Mouse (Mus musculus) liver, embryonic 11.5 days (tissue): ENCODE results near the gene Cmc2. TPM values are rescaled to one million over a fixed set of nuclear protein-coding genes. Genes with fewer than 3 reads are reported as not detected.

Experiments used
- ATAC-seq: fragments of 200-750 bp; cut with Nextera tagmentation; replicated peaks from 2 replicates; pipeline ENCODE4 v1.8.0; 2017; ENCODE audit warnings: moderate number of reproducible peaks, mild to moderate bottlenecking, moderate TSS enrichment, moderate library complexity; ENCODE audit not compliant: low FRiP score
- DNase-seq: peaks from one replicate; pipeline ENCODE4 v3.0.0-alpha.2; 2017; ENCODE audit warnings: low spot score
- H3K27ac ChIP-seq: fragments of 300-500 bp; sonication (generic); 2 replicates; pipeline ENCODE4 v1.5.1; 2014; ENCODE audit warnings: mild to moderate bottlenecking, low read depth, low read length, control low read depth
- H3K27me3 ChIP-seq: fragments of 300-500 bp; sonication (generic); replicated peaks from 2 replicates; pipeline ENCODE4 v1.6.1; 2014; ENCODE audit warnings: low read length, mixed read lengths; ENCODE audit not compliant: control insufficient read depth, insufficient read depth
- H3K36me3 ChIP-seq: fragments of 300-500 bp; sonication (generic); 2 replicates; pipeline ENCODE4 v1.6.1; 2014; ENCODE audit warnings: mild to moderate bottlenecking, low read length, moderate library complexity, mixed read lengths; ENCODE audit not compliant: control insufficient read depth, insufficient read depth
- H3K4me1 ChIP-seq: fragments of 300-500 bp; sonication (generic); replicated peaks from 2 replicates; pipeline ENCODE4 v1.6.1; 2014; ENCODE audit warnings: low read length, mixed read lengths; ENCODE audit not compliant: control insufficient read depth, insufficient read depth
- H3K4me2 ChIP-seq: fragments of 300-500 bp; sonication (generic); 2 replicates; pipeline ENCODE4 v1.6.1; 2014; ENCODE audit warnings: mild to moderate bottlenecking, control low read depth, moderate library complexity
- H3K4me3 ChIP-seq: fragments of 300-500 bp; sonication (generic); 2 replicates; pipeline ENCODE4 v1.5.1; 2014; ENCODE audit warnings: low read depth, low read length, control low read depth
- H3K9ac ChIP-seq: fragments of 300-500 bp; sonication (generic); 2 replicates; pipeline ENCODE4 v1.6.1; 2014; ENCODE audit warnings: low read depth, low read length, control low read depth
- H3K9me3 ChIP-seq: fragments of 300-500 bp; sonication (generic); 2 replicates; pipeline ENCODE4 v1.6.1; 2016; ENCODE audit warnings: low read length, inconsistent platforms, mixed read lengths; ENCODE audit not compliant: control insufficient read depth
- WGBS: fragments of 180-500 bp; shearing (Covaris S2); extraction: QIAGEN DNeasy Blood & Tissue Kit; methylation state at CpG from one replicate; pipeline ENCODE4 v1.1.7; 2014; 5-methylcytosine and 5-hydroxymethylcytosine counted together
- polyA plus RNA-seq: library from polyadenylated mRNA; unstranded; fragments of >200 nt; fragmentation: Nextera tagmentation; extraction: Ambion mirVana; gene quantifications from 2 replicates; pipeline ENCODE4 v1.2.1, GENCODE M21; 2014

The Cmc2 gene
- polyA plus RNA-seq, 1 experiment from 2014 or later: 101 TPM

GRCm38 (mm10) chr8:116852042-116852441, 69.2 kb downstream of the Cmc2 start:
- 82% methylated on average over 11 of the region's 11 CpGs for WGBS
- no peak for DNase-seq
- Histone ChIP-seq H3K9ac (no peak overlapping the region), H3K4me2 (no peak overlapping the region), H3K36me3 (no peaks in the 10 kb centered on the region), H3K27ac (no peak overlapping the region), H3K4me3 (no peak overlapping the region), H3K4me1 (no peaks in the 10 kb centered on the region), H3K9me3 (no peaks in the 10 kb centered on the region; the same call in 1 of the 2 replicates), H3K27me3 (no peaks in the 10 kb centered on the region)
- no peak for ATAC-seq

- no peak overlapping the region for H3K4me2 ChIP-seq
- 80% methylated on average over 3 of the region's 3 CpGs for WGBS
- ATAC-seq: no peak
- H3K27ac ChIP-seq: no peak overlapping the region
- no peak for DNase-seq
- no peaks in the 10 kb centered on the region for H3K27me3 ChIP-seq
- H3K4me1 ChIP-seq: no peaks in the 10 kb centered on the region
- no peaks in the 10 kb centered on the region; the same call in 1 of the 2 replicates for H3K9me3 ChIP-seq
- H3K9ac ChIP-seq: no peak overlapping the region
- no peak overlapping the region for H3K4me3 ChIP-seq
- no peaks in the 10 kb centered on the region for H3K36me3 ChIP-seq
Observed at GRCm38 (mm10) chr8:116848042-116848441, 73.2 kb downstream of the Cmc2 start.

DNA sequence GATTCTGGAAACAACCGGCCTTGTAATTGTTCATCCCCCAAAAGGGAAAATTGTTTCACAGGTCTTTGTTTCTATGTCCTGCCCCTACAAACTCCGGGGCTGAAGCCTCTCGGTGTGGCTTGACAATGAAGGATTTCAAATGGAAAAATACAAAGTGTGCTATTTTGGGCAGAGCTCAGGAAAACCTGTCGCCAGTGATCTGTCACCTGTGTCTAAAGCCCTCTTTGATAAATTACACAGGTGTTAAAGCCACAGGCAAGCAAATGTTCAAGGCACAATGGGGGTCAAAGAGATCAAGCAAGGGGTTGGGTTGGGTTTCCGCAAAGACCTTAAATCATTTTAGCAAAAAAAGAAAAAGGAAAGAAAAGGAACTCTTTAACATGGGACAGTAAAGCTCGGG, 78.6 kb downstream of the Cmc2 start:
- no peaks in the 10 kb centered on the region for H3K4me1 ChIP-seq
- no peak overlapping the region for H3K27ac ChIP-seq
- no peak overlapping the region for H3K4me2 ChIP-seq
- ATAC-seq (no peak), DNase-seq (no peak)
- H3K27me3 ChIP-seq: no peaks in the 10 kb centered on the region
- H3K36me3 ChIP-seq: no peaks in the 10 kb centered on the region
- 78% methylated on average over 6 of the region's 6 CpGs for WGBS
- no peak overlapping the region for H3K4me3 ChIP-seq
- H3K9ac ChIP-seq: no peak overlapping the region
- no peaks in the 10 kb centered on the region for H3K9me3 ChIP-seq

Other genes with a start within 250 kb of the Cmc2 start
- gene Cdyl2, start 188.5 kb downstream of the Cmc2 start, polyA plus RNA-seq: 6.3 and 7.9 TPM in 2 replicates
- gene Cenpn, start 275 bp upstream of the Cmc2 start, polyA plus RNA-seq: 53.9 and 56.9 TPM in 2 replicates
- gene Atmin, start 21.9 kb upstream of the Cmc2 start, polyA plus RNA-seq: 13.1 and 13.3 TPM in 2 replicates
- gene 1700030J22Rik, start 57.5 kb upstream of the Cmc2 start, polyA plus RNA-seq: 0.63 and 0.88 TPM in 2 replicates
- gene Gcsh, start 72.1 kb upstream of the Cmc2 start, polyA plus RNA-seq: 147 and 149 TPM in 2 replicates
- 0.03 and 0.16 TPM in 2 replicates for gene Pkd1l2, start 161.0 kb upstream of the Cmc2 start, polyA plus RNA-seq
- gene Bco1, start 174.4 kb upstream of the Cmc2 start, polyA plus RNA-seq: 11.3 and 11.9 TPM in 2 replicates
- gene Gan, start 236.7 kb upstream of the Cmc2 start, polyA plus RNA-seq: 2.0 and 2.1 TPM in 2 replicates